Mouse (Mus musculus) layer of hippocampus, adult 11-12 months (tissue): ENCODE results near the gene Adgrg2.

ENCODE experiments used
- DNase-seq: peaks from one replicate; pipeline ENCODE4 v3.0.0; 2022; ENCODE audit warnings: low spot score

The Adgrg2 gene

DNA sequence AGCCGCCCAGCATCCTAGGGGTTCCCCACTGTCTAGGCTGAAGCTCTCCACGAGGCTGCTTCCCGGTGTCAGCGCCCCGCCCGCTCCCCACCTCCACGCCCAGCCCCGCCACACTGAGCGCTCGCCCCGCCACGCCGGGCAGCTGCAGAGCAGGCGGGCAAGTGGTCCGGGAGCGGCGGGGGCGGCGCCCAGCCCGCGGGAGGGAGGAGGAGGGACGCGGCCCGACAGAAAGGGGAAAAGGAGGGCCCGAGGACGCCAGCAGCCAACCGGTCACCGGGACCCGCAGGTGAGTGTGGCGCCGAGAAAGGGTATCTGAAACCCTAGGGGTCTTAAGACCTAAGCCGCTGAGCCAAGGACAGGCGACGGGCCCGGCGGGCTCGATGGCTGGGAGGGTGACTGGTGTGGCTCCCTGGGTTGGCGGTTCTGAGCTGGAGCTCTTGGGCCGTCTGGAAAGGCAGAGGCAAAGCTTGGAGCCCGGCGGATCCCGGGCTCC lies at the start of gene Adgrg2:
Gene Adgrg2 (plus strand): TSS at position 227 of the 493 bp plus-strand sequence.
- DNase-seq, result peak; percentile 2

- DNase-seq, result no peak
Measured at GRCm38 (mm10) chrX:160350995-160351394, 39.5 kb upstream of the Adgrg2 start.

- no peak for DNase-seq
Measured at GRCm38 (mm10) chrX:160351967-160352677, 38.4 kb upstream of the Adgrg2 start.

GRCm38 (mm10) chrX:160384748-160385501 lies 5.6 kb upstream of the Adgrg2 start:
- no peak for DNase-seq

- no peak for DNase-seq
Measured at GRCm38 (mm10) chrX:160385502-160385772, 5.1 kb upstream of the Adgrg2 start.

- no peak for DNase-seq
Measured at GRCm38 (mm10) chrX:160412930-160413453, 22.5 kb downstream of the Adgrg2 start.

- no peak for DNase-seq
Measured at GRCm38 (mm10) chrX:160413881-160414395, 23.4 kb downstream of the Adgrg2 start.

DNA sequence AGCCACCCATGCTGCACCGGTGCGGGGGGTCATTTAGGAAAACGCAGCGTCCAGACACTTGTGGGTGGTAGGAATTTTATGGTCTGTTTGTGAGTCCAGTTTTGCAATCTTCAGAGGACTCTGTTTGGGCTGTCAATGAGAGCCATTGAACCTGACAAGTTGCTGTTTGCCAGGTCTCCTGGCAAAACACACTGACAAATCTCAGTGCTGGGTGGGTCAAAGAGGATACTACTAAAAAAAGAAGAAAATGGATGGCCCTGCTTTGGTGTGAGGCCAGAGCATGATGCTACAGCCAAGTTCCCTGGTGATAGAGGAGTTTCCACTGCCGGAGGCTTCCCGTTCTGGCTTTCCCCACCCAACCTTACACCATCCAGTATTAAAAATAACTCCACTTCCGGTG lies 27.9 kb downstream of the Adgrg2 start:
- no peak for DNase-seq

- DNase-seq, result no peak
Measured at GRCm38 (mm10) chrX:160423737-160424136, 33.2 kb downstream of the Adgrg2 start.

DNA sequence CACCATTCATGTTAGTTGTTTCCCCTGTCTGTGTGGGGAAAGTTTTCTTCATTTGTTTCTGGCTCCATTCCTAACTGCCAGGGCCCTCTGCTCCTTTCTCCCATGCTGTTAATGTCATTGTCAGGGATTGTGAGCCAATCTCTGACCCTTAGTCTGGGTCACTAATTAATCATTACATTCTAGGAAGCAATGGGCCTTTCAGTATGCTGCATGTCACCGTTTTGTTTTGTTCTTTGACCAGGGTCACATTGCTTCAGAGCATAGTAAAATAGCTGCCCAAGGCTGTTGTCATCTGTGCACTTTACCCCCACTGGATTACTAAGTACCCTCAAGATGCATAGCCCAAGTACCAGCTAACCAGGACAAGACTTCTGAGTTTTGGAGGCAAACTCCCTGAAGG lies 36.0 kb downstream of the Adgrg2 start:
- DNase-seq, result no peak

GRCm38 (mm10) chrX:160426930-160427329 lies 36.4 kb downstream of the Adgrg2 start:
- DNase-seq, result no peak

GRCm38 (mm10) chrX:160432192-160432591 lies 41.7 kb downstream of the Adgrg2 start:
- no peak for DNase-seq

DNA sequence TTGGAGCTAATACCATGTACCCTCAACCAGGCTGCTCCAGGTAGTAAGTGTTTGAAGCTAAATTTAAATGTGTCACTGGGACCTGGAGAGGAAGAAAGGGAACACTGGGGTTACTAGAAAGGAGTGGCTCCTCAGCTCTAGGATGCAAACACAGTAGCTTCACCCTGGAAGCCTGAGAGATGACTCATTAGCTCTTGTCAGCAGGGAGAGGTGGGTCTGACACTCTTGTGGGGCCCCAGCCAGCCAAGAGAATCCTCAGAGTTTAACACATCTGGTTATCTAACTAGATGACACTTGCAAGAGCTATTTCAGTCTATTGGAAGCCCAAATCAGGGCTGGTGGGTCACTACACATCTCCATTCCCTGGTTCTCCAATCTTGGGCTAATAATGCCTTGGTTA lies 50.8 kb downstream of the Adgrg2 start:
- DNase-seq, result no peak

DNA sequence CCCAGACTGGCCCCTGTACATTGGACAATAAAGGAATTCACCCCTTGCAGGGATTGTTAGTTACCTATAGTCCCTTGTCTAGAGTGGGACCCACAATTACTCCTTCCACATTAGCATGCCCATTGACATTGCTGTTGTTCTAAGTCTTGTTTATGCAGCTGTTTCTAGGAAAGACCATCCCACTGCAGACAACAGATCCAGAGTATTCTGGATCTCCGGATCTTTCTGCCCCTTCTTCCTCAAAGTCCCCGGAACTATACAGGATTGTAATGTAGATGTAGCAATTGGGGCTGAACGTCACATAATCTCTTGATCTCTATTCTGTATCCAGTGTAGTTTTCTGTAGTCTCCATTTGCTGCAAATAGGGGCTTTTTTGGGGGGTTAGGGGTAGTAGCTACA lies 57.9 kb downstream of the Adgrg2 start:
- DNase-seq, result no peak

GRCm38 (mm10) chrX:160449363-160449762 lies 58.9 kb downstream of the Adgrg2 start:
- DNase-seq, result no peak

- DNase-seq, result no peak
Measured at GRCm38 (mm10) chrX:160455686-160456085, 65.2 kb downstream of the Adgrg2 start.

- DNase-seq, result no peak
Measured at GRCm38 (mm10) chrX:160471257-160471786, 80.8 kb downstream of the Adgrg2 start.

GRCm38 (mm10) chrX:160489784-160490183 lies 99.3 kb downstream of the Adgrg2 start:
- DNase-seq, result no peak

GRCm38 (mm10) chrX:160494333-160494732 lies 103.8 kb downstream of the Adgrg2 start:
- DNase-seq, result no peak

GRCm38 (mm10) chrX:160494921-160495320 lies 104.4 kb downstream of the Adgrg2 start:
- DNase-seq, result no peak

DNA sequence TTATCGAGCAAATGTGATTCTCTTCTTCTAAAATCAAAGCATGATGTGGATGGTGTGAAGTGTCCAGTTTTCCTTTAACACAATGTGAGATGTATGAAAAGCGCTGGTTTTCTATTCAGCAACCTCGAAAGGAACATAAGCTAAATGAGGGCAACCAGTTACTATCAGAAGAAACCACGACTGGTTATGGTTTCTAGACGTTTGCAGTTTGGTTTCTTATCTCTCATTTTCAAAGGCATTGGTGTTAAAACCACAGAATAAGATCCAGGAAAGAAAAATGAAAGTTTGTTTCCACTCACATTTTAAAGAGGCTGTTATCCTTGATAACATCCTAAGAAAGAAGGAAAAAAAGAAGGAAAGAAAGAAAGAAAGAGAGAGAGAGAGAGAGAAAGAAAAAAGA lies 106.0 kb downstream of the Adgrg2 start:
- no peak for DNase-seq

- DNase-seq, result no peak
Measured at GRCm38 (mm10) chrX:160501095-160501494, 110.6 kb downstream of the Adgrg2 start.

DNA sequence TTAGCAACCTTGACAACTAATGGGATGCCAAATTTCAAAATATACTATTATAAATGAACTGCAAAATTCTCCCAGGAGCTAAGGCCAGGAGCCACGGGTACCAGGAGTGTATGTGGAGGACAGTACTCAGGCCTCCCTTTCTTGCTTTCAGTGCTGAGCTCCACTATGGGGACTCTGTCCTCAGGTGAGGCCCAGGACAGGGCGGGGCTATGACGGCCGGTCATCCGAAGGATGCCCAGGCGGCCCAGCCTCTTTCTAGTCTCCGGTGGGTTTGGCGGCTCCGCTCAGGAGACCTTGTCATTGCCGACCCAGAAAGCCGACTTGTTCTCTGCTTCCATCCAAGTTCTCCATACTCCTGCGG lies 111.2 kb downstream of the Adgrg2 start:
- no peak for DNase-seq
